Mouse (Mus musculus) heart, embryonic 14.5 days (tissue): Measurements from ENCODE around the gene D930020B18Rik. TPM values are rescaled to one million over a fixed set of nuclear protein-coding genes. Genes with fewer than 3 reads are reported as not detected.
A peak's percentile ranks its signal among the peaks of the same experiment; 100 is the strongest.

Experiments
- ATAC-seq: fragments of 200-750 bp; cut with Nextera tagmentation; 2 replicates; pipeline ENCODE4 v1.8.0; 2017; ENCODE audit warnings: low read depth, moderate TSS enrichment; ENCODE audit not compliant: insufficient number of reproducible peaks, insufficient read depth, low FRiP score
- H3K27ac ChIP-seq, 2 experiments: fragments of 200-500 bp in 1 of 2; fragments of 300-500 bp in 1 of 2; sonication (generic) in 1 of 2; replicated peaks in 1 of 2; 2 replicates each; pipeline ENCODE4 v1.5.1; 2012 to 2014; ENCODE audit warnings: low read depth in 2 of 2, low read length in 2 of 2, control low read depth in 1 of 2, mild to moderate bottlenecking in 1 of 2, mixed read lengths in 1 of 2; ENCODE audit not compliant: control insufficient read depth in 1 of 2, insufficient read depth in 1 of 2
- H3K27me3 ChIP-seq: fragments of 300-500 bp; sonication (generic); 2 replicates; pipeline ENCODE4 v1.6.1; 2014; ENCODE audit warnings: mild to moderate bottlenecking, low read length, control low read depth; ENCODE audit not compliant: control insufficient read depth, insufficient read depth
- H3K36me3 ChIP-seq: fragments of 300-500 bp; sonication (generic); 2 replicates; pipeline ENCODE4 v1.6.1; 2014; ENCODE audit warnings: mild to moderate bottlenecking, control low read depth, low read length, mixed read lengths; ENCODE audit not compliant: control insufficient read depth, insufficient read depth
- H3K4me1 ChIP-seq, 2 experiments: fragments of 200-500 bp in 1 of 2; fragments of 300-500 bp in 1 of 2; sonication (generic) in 1 of 2; 2 replicates each; pipeline ENCODE4 v1.6.1; 2012 to 2014; ENCODE audit warnings: low read length in 2 of 2, control low read depth in 1 of 2, mixed read lengths in 1 of 2; ENCODE audit not compliant: control insufficient read depth in 2 of 2, insufficient read depth in 2 of 2
- H3K4me2 ChIP-seq: fragments of 300-500 bp; sonication (generic); 2 replicates; pipeline ENCODE4 v1.6.1; 2014; ENCODE audit warnings: mild to moderate bottlenecking, low read length
- H3K4me3 ChIP-seq, 2 experiments: fragments of 200-500 bp in 1 of 2; fragments of 300-500 bp in 1 of 2; sonication (generic) in 1 of 2; 2 replicates each; pipeline ENCODE4 v1.5.1; 2012 to 2014; ENCODE audit warnings: low read length in 2 of 2, mild to moderate bottlenecking in 2 of 2, control low read depth in 1 of 2, low read depth in 1 of 2, moderate library complexity in 1 of 2; ENCODE audit not compliant: control insufficient read depth in 1 of 2, insufficient read depth in 1 of 2
- H3K9ac ChIP-seq: fragments of 300-500 bp; sonication (generic); 2 replicates; pipeline ENCODE4 v1.6.1; 2014; ENCODE audit warnings: mild to moderate bottlenecking, low read length
- H3K9me3 ChIP-seq: fragments of 300-500 bp; sonication (generic); 2 replicates; pipeline ENCODE4 v1.6.1; 2016; ENCODE audit warnings: low read length, control low read depth; ENCODE audit not compliant: control insufficient read depth
- WGBS: fragments of 180-500 bp; shearing (Covaris S2); extraction: QIAGEN DNeasy Blood & Tissue Kit; methylation state at CpG from one replicate; pipeline ENCODE4 v1.1.7; 2014; 5-methylcytosine and 5-hydroxymethylcytosine counted together
- microRNA-seq: library from miRNA; unstranded; fragments of <30 nt; microRNA quantifications from one replicate; pipeline ENCODE4, GENCODE M21; 2016
- polyA plus RNA-seq: library from polyadenylated mRNA; unstranded; fragments of >200 nt; fragmentation: Nextera tagmentation; extraction: Ambion mirVana; gene quantifications from 2 replicates; pipeline ENCODE4 v1.2.1, GENCODE M21; 2014

D930020B18Rik gene
- polyA plus RNA-seq, 1 experiment from 2014 or later, result not detected

DNA sequence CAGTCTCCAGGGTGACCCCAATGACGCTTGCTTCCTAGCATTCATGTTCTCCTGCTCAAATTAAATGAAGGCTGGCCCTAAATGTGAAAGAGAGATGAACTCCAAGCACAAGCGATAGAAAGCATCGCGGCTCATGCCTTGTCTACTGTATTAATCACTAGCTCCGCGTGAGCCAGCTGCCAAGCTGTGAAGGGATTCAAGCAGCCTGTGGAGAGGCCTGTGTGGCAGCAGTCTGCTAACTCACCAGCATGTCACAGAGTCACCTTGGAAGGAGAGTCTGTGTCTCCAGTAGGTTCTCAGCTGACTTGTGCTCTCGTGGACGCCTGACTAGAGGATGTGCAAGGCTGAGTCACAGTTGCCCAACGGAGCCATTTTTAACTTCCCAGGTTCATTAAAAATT lies 91.2 kb downstream of the D930020B18Rik start:
- H3K4me1 ChIP-seq, result no peaks in the 10 kb centered on the region
- no peaks in the 10 kb centered on the region for H3K36me3 ChIP-seq
- WGBS, result 89% methylated on average over 9 of the region's 9 CpGs
- no peaks in the 10 kb centered on the region for H3K27me3 ChIP-seq
- no peak overlapping the region for H3K4me2 ChIP-seq
- no peak overlapping the region for H3K9ac ChIP-seq
- H3K27ac ChIP-seq, result no peak overlapping the region
- no peak for ATAC-seq
- H3K4me3 ChIP-seq, result no peak overlapping the region
- H3K9me3 ChIP-seq, result no peaks in the 10 kb centered on the region

GRCm38 (mm10) chr10:121737256-121737655 lies 95.9 kb downstream of the D930020B18Rik start:
- no peaks in the 10 kb centered on the region for H3K9me3 ChIP-seq

DNA sequence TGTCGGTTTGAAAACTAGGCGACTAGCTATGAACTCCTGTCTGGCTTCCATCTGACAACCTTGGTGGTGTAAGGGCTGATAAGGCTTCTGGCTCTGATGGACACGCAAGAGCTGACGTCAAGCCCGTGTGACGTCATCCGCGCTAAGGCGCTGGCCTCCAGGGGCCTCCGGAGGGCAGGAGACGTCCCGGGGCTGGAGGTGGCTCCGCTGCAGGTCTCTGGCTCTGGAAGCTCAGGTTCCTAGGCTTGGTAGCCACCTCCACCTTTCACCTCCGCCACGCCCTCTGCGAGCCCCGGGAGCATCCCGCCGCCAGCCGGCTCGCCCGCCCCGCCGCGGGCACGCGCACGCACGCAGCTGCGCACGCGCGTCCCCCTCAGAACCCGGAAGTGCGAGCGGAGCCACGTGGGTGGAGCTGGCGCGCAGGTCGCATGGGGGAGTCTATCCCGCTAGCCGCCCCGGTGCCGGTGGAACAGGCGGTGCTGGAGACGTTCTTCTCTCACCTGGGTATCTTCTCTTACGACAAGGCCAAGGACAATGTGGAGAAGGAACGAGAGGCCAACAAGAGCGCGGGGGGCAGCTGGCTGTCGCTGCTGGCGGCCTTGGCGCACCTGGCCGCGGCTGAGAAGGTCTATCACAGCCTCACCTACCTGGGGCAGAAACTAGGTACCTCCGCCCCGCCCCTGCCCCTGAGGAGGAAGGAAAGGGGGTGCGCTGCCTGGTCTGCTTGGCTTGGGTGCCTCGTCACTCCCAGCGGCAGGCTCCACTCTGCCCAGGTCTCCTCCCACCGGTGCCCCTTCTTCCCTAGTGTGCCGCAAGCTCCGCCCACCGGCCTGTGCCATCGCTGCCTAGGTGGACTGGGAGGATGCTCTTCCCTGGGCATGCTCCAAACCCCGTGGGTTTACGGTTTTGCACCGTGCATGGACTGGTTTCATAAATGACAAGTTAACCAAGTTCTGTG lies 98.4 kb downstream of the D930020B18Rik start, which contains the start of gene BC048403:
Gene BC048403, plus strand, starts transcription at position 390 of the 958 bp plus-strand sequence.
- H3K4me3 ChIP-seq, result peak within 1 kb of the TSS; percentile 60 to 83
- H3K9ac ChIP-seq, result peak within 1 kb of the TSS; percentile 84
- peak; percentile 82 for ATAC-seq
- H3K27me3 ChIP-seq, result no peaks in the 10 kb centered on the region
- WGBS, result 1% methylated on average over 57 of the region's 68 CpGs
- H3K36me3 ChIP-seq, result no peaks in the 10 kb centered on the region
- peak within 1 kb of the TSS; percentile 98 for H3K4me2 ChIP-seq
- H3K4me1 ChIP-seq, result peaks cover 0 to 4% of the 10 kb centered on the region in 2 experiments; a peak in 2 of 4 replicates
- H3K9me3 ChIP-seq, result no peaks in the 10 kb centered on the region
- H3K27ac ChIP-seq, result no peak within 1 kb of the TSS; a peak in 2 of 4 replicates

More at GRCm38 (mm10) chr10:121737256-121737655, 95.9 kb downstream of the D930020B18Rik start:
- Histone ChIP-seq H3K4me2 (no peak overlapping the region), H3K27me3 (no peaks in the 10 kb centered on the region), H3K4me1 (peaks cover 0 to 4% of the 10 kb centered on the region in 2 experiments; a peak in 2 of 4 replicates), H3K27ac (no peak overlapping the region), H3K4me3 (no peak overlapping the region), H3K36me3 (no peaks in the 10 kb centered on the region), H3K9ac (no peak overlapping the region)
- 82% methylated on average over 3 of the region's 3 CpGs for WGBS
- ATAC-seq, result no peak

DNA sequence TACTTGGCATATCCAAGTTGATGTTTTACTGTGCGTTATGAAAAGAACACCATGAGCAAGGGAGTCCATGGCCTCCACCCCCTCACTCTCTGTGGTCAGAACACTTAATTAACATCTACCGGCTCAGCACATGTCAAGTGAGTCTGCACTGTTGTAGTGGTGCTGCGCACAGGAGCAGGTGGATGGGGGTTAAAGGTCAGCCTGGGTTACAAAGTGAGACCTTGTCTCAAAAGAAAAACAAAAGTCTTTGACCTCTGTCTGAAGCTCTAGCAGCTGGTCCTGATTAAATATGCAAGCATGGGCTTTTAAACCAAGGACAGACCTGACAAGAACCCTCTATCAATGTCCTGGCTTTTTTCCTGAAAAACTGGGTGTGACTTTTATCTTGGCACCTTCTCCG lies 100.9 kb downstream of the D930020B18Rik start:
- no peak overlapping the region for H3K9ac ChIP-seq
- ATAC-seq, result no peak
- H3K4me2 ChIP-seq, result no peak overlapping the region
- H3K4me1 ChIP-seq, result peaks cover 0 to 4% of the 10 kb centered on the region in 2 experiments; a peak in 2 of 4 replicates
- no peak overlapping the region for H3K27ac ChIP-seq
- H3K4me3 ChIP-seq, result no peak overlapping the region
- H3K9me3 ChIP-seq, result no peaks in the 10 kb centered on the region
- WGBS, result 72% methylated on average over 4 of the region's 4 CpGs
- H3K27me3 ChIP-seq, result no peaks in the 10 kb centered on the region
- peaks cover 8% of the 10 kb centered on the region for H3K36me3 ChIP-seq

Small RNA genes lying within 50 kb of the gene (microRNA-seq; reads per million reads assigned to microRNA genes)
- gene Gm24330, result not detected

Other genes starting within 250 kb of the D930020B18Rik start
- gene Rassf3, start 165.2 kb upstream of the D930020B18Rik start, polyA plus RNA-seq, result 25.1 and 25.3 TPM in 2 replicates
- gene Tbk1, start 54.8 kb upstream of the D930020B18Rik start, polyA plus RNA-seq, result 24.7 and 26.4 TPM in 2 replicates
- 28.7 and 38.4 TPM in 2 replicates for gene Xpot, start 15.3 kb upstream of the D930020B18Rik start, polyA plus RNA-seq
- gene BC048403, start 98.3 kb downstream of the D930020B18Rik start, polyA plus RNA-seq, result 2.5 and 2.7 TPM in 2 replicates